Mouse (Mus musculus) C2C12 (cell line): ENCODE data around the gene March2. TPM values are rescaled to one million over a fixed set of nuclear protein-coding genes. Genes with fewer than 3 reads are reported as not detected.
A peak's percentile ranks its signal among the peaks of the same experiment; 100 is the strongest.

Experiments
- H3K27me3 ChIP-seq: one replicate; pipeline ENCODE4 v1.6.1; 2011; ENCODE audit not compliant: control insufficient read depth, insufficient read depth, insufficient read length
- H3K36me3 ChIP-seq: one replicate; pipeline ENCODE4 v1.6.1; 2011; ENCODE audit not compliant: control insufficient read depth, insufficient read depth
- H3K4me3 ChIP-seq: one replicate; pipeline ENCODE4 v1.5.1; 2011; ENCODE audit warnings: mild to moderate bottlenecking, control low read depth; ENCODE audit not compliant: poor library complexity, insufficient read depth, severe bottlenecking
- H3K79me2 ChIP-seq: one replicate; pipeline ENCODE4 v1.6.1; 2011; ENCODE audit not compliant: control insufficient read depth, insufficient read depth
- H3K79me3 ChIP-seq: one replicate; pipeline ENCODE4 v1.6.1; 2011; ENCODE audit warnings: low read depth, control low read depth
- H3ac ChIP-seq: one replicate; pipeline ENCODE3; 2011; ENCODE audit warnings: low read depth; ENCODE audit not compliant: control insufficient read depth, insufficient read length
- CEBPB ChIP-seq: IDR thresholded peaks from one replicate; pipeline ENCODE4 v1.6.1; 2011; ENCODE audit warnings: low read depth, mild to moderate bottlenecking, control low read depth, moderate library complexity
- CTCF ChIP-seq: IDR thresholded peaks from one replicate; pipeline ENCODE4 v1.5.1; 2011; ENCODE audit not compliant: control insufficient read depth, insufficient read depth, insufficient read length
- FOSL1 ChIP-seq: IDR thresholded peaks from one replicate; pipeline ENCODE4 v1.8.0; 2011; ENCODE audit warnings: mild to moderate bottlenecking, low read length; ENCODE audit not compliant: poor library complexity, insufficient read depth, severe bottlenecking
- MAX ChIP-seq: IDR thresholded peaks from one replicate; pipeline ENCODE4 v1.6.1; 2011; ENCODE audit warnings: mild to moderate bottlenecking, control low read depth
- MYOD1 ChIP-seq: IDR thresholded peaks from one replicate; pipeline ENCODE4 v1.6.1; 2011; ENCODE audit warnings: low read depth; ENCODE audit not compliant: control insufficient read depth, insufficient read length
- MYOG ChIP-seq: IDR thresholded peaks from one replicate; pipeline ENCODE4 v1.6.1; 2011; ENCODE audit not compliant: control insufficient read depth, insufficient read length; ENCODE audit errors: extremely low read depth
- USF1 ChIP-seq: IDR thresholded peaks from one replicate; pipeline ENCODE4 v1.6.1; 2011; ENCODE audit warnings: low read depth, mild to moderate bottlenecking, control low read depth, moderate library complexity
- polyA plus RNA-seq: library from polyadenylated mRNA; unstranded; fragments of >200 nt; fragmentation: generic; extraction: Trizol; gene quantifications from one replicate; pipeline ENCODE4 v1.2.1, GENCODE M21; 2012; ENCODE audit warnings: missing spikeins

The March2 gene
- polyA plus RNA-seq, 1 experiment, result 30.9 TPM

- Histone ChIP-seq H3K36me3 (peaks cover 22% of the 10 kb centered on the region), H3K79me3 (peaks cover 33% of the 10 kb centered on the region), H3ac (no peak within 1 kb of the TSS), H3K79me2 (peaks cover 35% of the 10 kb centered on the region), H3K27me3 (no peaks in the 10 kb centered on the region), H3K4me3 (peak within 1 kb of the TSS; percentile 21)
- TF ChIP-seq CEBPB, result no peak
- no peak for TF ChIP-seq FOSL1
- no peak for TF ChIP-seq MYOD1
- TF ChIP-seq CTCF, result no peak
- TF ChIP-seq MYOG, result no peak
- no peak for TF ChIP-seq MAX
- TF ChIP-seq USF1, result no peak
Observed at GRCm38 (mm10) chr17:33686760-33687159, 31.7 kb downstream of the March2 start, which contains the start of gene Hnrnpm. Hnrnpm (minus strand) TSS chr17:33686860.

- peak overlapping the region; percentile 90 for H3ac ChIP-seq
Observed at GRCm38 (mm10) chr17:33685249-33685653, 33.2 kb downstream of the March2 start.

GRCm38 (mm10) chr17:33684671-33685231 is 33.7 kb downstream of the March2 start:
- peak overlapping the region; percentile 90 for H3ac ChIP-seq
- peaks cover 55% of the 10 kb centered on the region for H3K79me2 ChIP-seq
- H3K36me3 ChIP-seq, result peaks cover 25% of the 10 kb centered on the region
- TF ChIP-seq CTCF (peak; percentile 45), MAX (peak; percentile 56), USF1 (peak; percentile 85), FOSL1 (no peak), MYOD1 (no peak), CEBPB (no peak), MYOG (no peak)
- peak overlapping the region; percentile 67 for H3K4me3 ChIP-seq
- H3K27me3 ChIP-seq, result no peaks in the 10 kb centered on the region
- peaks cover 54% of the 10 kb centered on the region for H3K79me3 ChIP-seq

More at GRCm38 (mm10) chr17:33685249-33685653, 33.2 kb downstream of the March2 start:
- Histone ChIP-seq H3K79me2 (peaks cover 50% of the 10 kb centered on the region), H3K27me3 (no peaks in the 10 kb centered on the region), H3K36me3 (peaks cover 25% of the 10 kb centered on the region), H3K4me3 (peak overlapping the region; percentile 67), H3K79me3 (peaks cover 49% of the 10 kb centered on the region)
- TF ChIP-seq MYOG (no peak), MYOD1 (no peak), CEBPB (no peak), FOSL1 (no peak), MAX (peak; percentile 24), CTCF (no peak), USF1 (peak; percentile 98)

- TF ChIP-seq MYOD1 (no peak), CEBPB (no peak)
- no peak overlapping the region for H3ac ChIP-seq
Observed at GRCm38 (mm10) chr17:33681767-33682166, 36.7 kb downstream of the March2 start.

GRCm38 (mm10) chr17:33678771-33679170 is 39.7 kb downstream of the March2 start:
- H3ac ChIP-seq, result no peak overlapping the region
- TF ChIP-seq USF1 (no peak), CTCF (no peak), MAX (no peak), CEBPB (no peak), MYOG (no peak), FOSL1 (no peak), MYOD1 (no peak)
- no peaks in the 10 kb centered on the region for H3K27me3 ChIP-seq
- H3K79me2 ChIP-seq, result peaks cover 100% of the 10 kb centered on the region
- no peak overlapping the region for H3K4me3 ChIP-seq
- H3K79me3 ChIP-seq, result peaks cover 99% of the 10 kb centered on the region
- peaks cover 65% of the 10 kb centered on the region for H3K36me3 ChIP-seq

More at GRCm38 (mm10) chr17:33681767-33682166, 36.7 kb downstream of the March2 start:
- H3K4me3 ChIP-seq, result no peak overlapping the region
- peaks cover 85% of the 10 kb centered on the region for H3K79me2 ChIP-seq
- H3K79me3 ChIP-seq, result peaks cover 83% of the 10 kb centered on the region
- H3K36me3 ChIP-seq, result peaks cover 42% of the 10 kb centered on the region
- H3K27me3 ChIP-seq, result no peaks in the 10 kb centered on the region

- H3ac ChIP-seq, result no peak overlapping the region
Observed at GRCm38 (mm10) chr17:33676086-33676485, 42.4 kb downstream of the March2 start.

More at GRCm38 (mm10) chr17:33676086-33676485, 42.4 kb downstream of the March2 start:
- no peak for TF ChIP-seq USF1
- TF ChIP-seq CTCF, result no peak
- Histone ChIP-seq H3K79me3 (peaks cover 99% of the 10 kb centered on the region), H3K4me3 (no peak overlapping the region), H3K79me2 (peaks cover 100% of the 10 kb centered on the region), H3K36me3 (peaks cover 44% of the 10 kb centered on the region), H3K27me3 (no peaks in the 10 kb centered on the region)
